In the genomic region with DNA sequence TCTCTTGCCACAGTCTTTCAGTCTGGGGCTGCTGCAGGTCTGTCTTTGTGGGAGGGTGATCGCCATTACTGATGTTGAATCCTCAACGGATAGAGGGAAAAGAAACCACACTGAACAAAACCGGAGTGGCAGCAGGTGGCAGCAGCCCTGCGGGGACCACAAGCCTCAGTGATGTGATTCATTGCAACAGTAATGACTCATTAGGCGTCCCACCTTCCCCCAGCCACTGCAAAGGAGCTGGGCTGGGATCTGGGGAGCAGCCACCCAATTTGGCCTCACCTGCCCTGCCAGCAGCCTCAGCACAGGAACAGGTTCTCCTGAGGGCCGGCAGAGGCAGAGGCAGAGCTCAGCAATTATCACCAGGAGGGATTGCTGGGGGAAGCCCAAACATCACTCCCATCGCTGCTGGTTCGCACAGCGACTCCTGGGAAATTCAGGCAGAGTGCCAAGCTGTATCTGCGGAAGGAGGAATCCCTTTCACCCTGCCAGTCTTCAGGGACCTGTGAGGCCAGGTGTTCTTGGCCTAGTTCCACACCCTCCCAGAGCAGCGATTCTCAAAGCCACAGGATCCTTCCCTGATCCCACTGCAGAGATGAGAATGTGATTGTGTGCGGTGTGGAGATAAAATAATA, we compare ENCODE assay signal across 9 mouse cellular contexts. TPM values are rescaled to one million over a fixed set of nuclear protein-coding genes. Genes with fewer than 3 reads are reported as not detected.
DNase-seq lines count a peak whose midpoint lies in the region; ATAC-seq and TF ChIP-seq lines count a peak whose summit lies in the region.
"Had no signal": no experiment of that assay in that cellular context is flagged by ENCODE, and none has a peak within 500 bp of the region (broad histone marks: within the 10 kb centered on the region; RNA-seq: fewer than 3 reads in every experiment).

No protein-coding gene starts in this region.

- no peak for DNase-seq in heart, adult 8-10 months (ENCODE audit: low spot score)
- peak; percentile 39 for DNase-seq in Patski (ENCODE audit: low read depth, low spot score)
- DNase-seq in hindbrain, embryonic 11.5 days (ENCODE audit: low spot score): no peak
- peak; percentile 44 for DNase-seq in lung, postnatal 0 days (ENCODE audit: low spot score)
- DNase-seq in urinary bladder, postnatal 14 days (ENCODE audit: low spot score): peak; percentile 74
- DNase-seq in cerebellum, adult 8-10 months: no peak
- no peak for DNase-seq in gastrocnemius, postnatal 4 days (ENCODE audit: low spot score in 2 of 2)

- H3K4me1 ChIP-seq in heart, embryonic 14.5 days (ENCODE audit: control insufficient read depth in 2 of 2, insufficient read depth in 2 of 2, low read length in 2 of 2): peaks cover 6 to 8% of the 10 kb centered on the region in 2 experiments
- H3K4me1 ChIP-seq in hindbrain, embryonic 11.5 days (replicated peaks; ENCODE audit: control insufficient read depth, insufficient read depth, low read length): peaks cover 3% of the 10 kb centered on the region; the same call in 1 of the 2 replicates
- H3K4me1 ChIP-seq in lung, postnatal 0 days (ENCODE audit: insufficient read depth, low read depth, low read length): no peaks in the 10 kb centered on the region; the same call in none of the 2 replicates

- 0 out of 2 replicates have a peak overlapping the region, but pooled peaks have one; percentile 31 for H3K9ac ChIP-seq in heart, embryonic 14.5 days (ENCODE audit: low read length)
- no peak overlapping the region for H3K9ac ChIP-seq in hindbrain, embryonic 11.5 days (ENCODE audit: low read depth, low read length)
- H3K9ac ChIP-seq in lung, postnatal 0 days (replicated peaks; ENCODE audit: low read depth): no peak overlapping the region

- CTCF ChIA-PET in Patski (lab: Charles Lee): interaction anchor here (1.0 to 1.5 kb wide), 2 partner anchors 9 to 10 kb away, joined by 4 to 5 read pairs; no protein-coding TSS in a partner anchor

- POLR2A ChIA-PET in Patski (lab: Charles Lee): interaction anchor here (1.1 kb wide), 1 partner anchor 46 kb away, joined by 3 read pairs; no protein-coding TSS in a partner anchor

- WGBS in heart, embryonic 14.5 days: 29% methylated on average over 12 of the region's 12 CpGs
- 44% methylated on average over 12 of the region's 12 CpGs for WGBS in hindbrain, embryonic 11.5 days
- WGBS in lung, postnatal 0 days: 31% methylated on average over 12 of the region's 12 CpGs

- H3K4me2 ChIP-seq in heart, embryonic 14.5 days (ENCODE audit: low read length): no peak overlapping the region
- no peak overlapping the region for H3K4me2 ChIP-seq in hindbrain, embryonic 11.5 days (replicated peaks; ENCODE audit: low read depth, low read length)
- H3K4me2 ChIP-seq in lung, postnatal 0 days (replicated peaks; ENCODE audit: low read depth, low read length): no peak overlapping the region

- H3K9me3 ChIP-seq in heart, embryonic 14.5 days (ENCODE audit: control insufficient read depth, low read length): no peaks in the 10 kb centered on the region
- H3K9me3 ChIP-seq in hindbrain, embryonic 11.5 days (ENCODE audit: control insufficient read depth, low read length): no peaks in the 10 kb centered on the region
- no peaks in the 10 kb centered on the region for H3K9me3 ChIP-seq in lung, postnatal 0 days (ENCODE audit: low read length)
- H3K9me3 ChIP-seq: megakaryocyte, embryonic 14.5 days had no signal

- peaks cover 16% of the 10 kb centered on the region; the same call in 1 of the 2 replicates for H3K36me3 ChIP-seq in heart, embryonic 14.5 days (ENCODE audit: control insufficient read depth, insufficient read depth, low read length)
- H3K36me3 ChIP-seq in hindbrain, embryonic 11.5 days (ENCODE audit: control insufficient read depth, insufficient read depth, low read length): no peaks in the 10 kb centered on the region
- H3K36me3 ChIP-seq in lung, postnatal 0 days (ENCODE audit: insufficient read depth, low read length): no peaks in the 10 kb centered on the region

- 0 out of 4 replicates have a peak overlapping the region, but pooled peaks of 1 of the 2 experiments have one; percentile 30 for H3K27ac ChIP-seq in heart, embryonic 14.5 days (replicated peaks in 1 of 2; ENCODE audit: control insufficient read depth in 1 of 2, insufficient read depth in 1 of 2, low read depth in 2 of 2, low read length in 2 of 2)
- H3K27ac ChIP-seq in hindbrain, embryonic 11.5 days (ENCODE audit: low read depth, low read length): 0 out of 2 replicates have a peak overlapping the region, but pooled peaks have one; percentile 27
- no peak overlapping the region; the same call in 1 of the 2 replicates for H3K27ac ChIP-seq in lung, postnatal 0 days (ENCODE audit: low read length)

- no peak overlapping the region for H3K4me3 ChIP-seq in heart, embryonic 14.5 days (ENCODE audit: control insufficient read depth in 1 of 2, insufficient read depth in 1 of 2, low read depth in 1 of 2, low read length in 2 of 2)
- H3K4me3 ChIP-seq in hindbrain, embryonic 11.5 days (ENCODE audit: low read depth, low read length): no peak overlapping the region
- H3K4me3 ChIP-seq in lung, postnatal 0 days (ENCODE audit: low read depth, low read length): no peak overlapping the region
- H3K4me3 ChIP-seq: megakaryocyte, embryonic 14.5 days had no signal

- in situ Hi-C loops in Patski (cut with MboI; ENCODE audit: low pct_unique_long_range_greater_than_20kb): no loop called here

- no peak for ATAC-seq in heart, embryonic 14.5 days (ENCODE audit: insufficient number of reproducible peaks, insufficient read depth, low FRiP score, low read depth)
- ATAC-seq in Patski: peak; percentile 74
- no peak for ATAC-seq in hindbrain, embryonic 11.5 days (ENCODE audit: low FRiP score)
- peak; percentile 64 for ATAC-seq in lung, postnatal 0 days

- TF ChIP-seq CTCF in Patski (IDR thresholded peaks at IDR 0.05): no peak
- peak; percentile 31 for TF ChIP-seq CTCF in lung, postnatal 0 days (IDR thresholded peaks at IDR 0.05)

- no peaks in the 10 kb centered on the region for H3K27me3 ChIP-seq in heart, embryonic 14.5 days (ENCODE audit: control insufficient read depth, insufficient read depth, low read length)
- H3K27me3 ChIP-seq in Patski: no peaks in the 10 kb centered on the region
- H3K27me3 ChIP-seq in hindbrain, embryonic 11.5 days (ENCODE audit: control insufficient read depth, insufficient read depth, low read length): no peaks in the 10 kb centered on the region
- no peaks in the 10 kb centered on the region for H3K27me3 ChIP-seq in lung, postnatal 0 days (replicated peaks; ENCODE audit: insufficient read depth, low read length)

- no peak for TF ChIP-seq EP300 in lung, postnatal 0 days (IDR thresholded peaks at IDR 0.05)

RNA-seq across cellular contexts. Expression of a gene that starts 25.8 kb away (rescaled TPM):
- 4.9 and 5.3 TPM in 2 replicates for polyA plus RNA-seq in heart, embryonic 14.5 days (2014; fragmentation: Nextera tagmentation; extraction: Ambion mirVana)
- total RNA-seq in heart, adult 8-10 months (2022): 1 to 10 TPM; 5.3 to 6.4 (median 5.8) TPM
- polyA plus RNA-seq in Patski (2021): 27.0 TPM
- 6.3 and 6.8 TPM in 2 replicates for polyA plus RNA-seq in hindbrain, embryonic 11.5 days (2014; fragmentation: Nextera tagmentation; extraction: Ambion mirVana)
- polyA plus RNA-seq in lung, postnatal 0 days (2015; fragmentation: Nextera tagmentation; extraction: Ambion mirVana): 2.5 and 2.6 TPM in 2 replicates
- total RNA-seq in gastrocnemius, postnatal 4 days (2021): 10 to 100 TPM; 10.5 to 12.0 TPM

RNA-seq across cellular contexts. Expression of a gene that starts 26.8 kb away (rescaled TPM):
- polyA plus RNA-seq in heart, embryonic 14.5 days (2014; fragmentation: Nextera tagmentation; extraction: Ambion mirVana): 24.7 and 26.1 TPM in 2 replicates
- 10 to 100 TPM; 17.5 to 19.3 (median 17.8) TPM for total RNA-seq in heart, adult 8-10 months (2022)
- polyA plus RNA-seq in Patski (2021): 38.2 TPM
- polyA plus RNA-seq in hindbrain, embryonic 11.5 days (2014; fragmentation: Nextera tagmentation; extraction: Ambion mirVana): 43.1 and 45.5 TPM in 2 replicates
- 11.4 and 12.7 TPM in 2 replicates for polyA plus RNA-seq in lung, postnatal 0 days (2015; fragmentation: Nextera tagmentation; extraction: Ambion mirVana)
- 10 to 100 TPM; 28.6 to 30.4 TPM for total RNA-seq in gastrocnemius, postnatal 4 days (2021)

RNA-seq across cellular contexts. Expression of a gene that starts 40.4 kb away (rescaled TPM):
- polyA plus RNA-seq in heart, embryonic 14.5 days (2014; fragmentation: Nextera tagmentation; extraction: Ambion mirVana): 3.5 and 3.7 TPM in 2 replicates
- 10 to 100 TPM in 3 of 4 experiments, 1 to 10 TPM in 1; 7.4 to 13.4 (median 10.2) TPM for total RNA-seq in heart, adult 8-10 months (2022)
- 24.7 TPM for polyA plus RNA-seq in Patski (2021)
- 4.8 and 5.0 TPM in 2 replicates for polyA plus RNA-seq in hindbrain, embryonic 11.5 days (2014; fragmentation: Nextera tagmentation; extraction: Ambion mirVana)
- 4.7 and 4.9 TPM in 2 replicates for polyA plus RNA-seq in lung, postnatal 0 days (2015; fragmentation: Nextera tagmentation; extraction: Ambion mirVana)
- 10 to 100 TPM; 12.3 to 13.0 TPM for total RNA-seq in gastrocnemius, postnatal 4 days (2021)

RNA-seq across cellular contexts. Expression of a gene that starts 54.5 kb away (rescaled TPM):
- 10.6 and 11.5 TPM in 2 replicates for polyA plus RNA-seq in heart, embryonic 14.5 days (2014; fragmentation: Nextera tagmentation; extraction: Ambion mirVana)
- 10 to 100 TPM; 16.7 to 22.8 (median 20.2) TPM for total RNA-seq in heart, adult 8-10 months (2022)
- polyA plus RNA-seq in Patski (2021): 20.5 TPM
- 16.7 and 20.7 TPM in 2 replicates for polyA plus RNA-seq in hindbrain, embryonic 11.5 days (2014; fragmentation: Nextera tagmentation; extraction: Ambion mirVana)
- 9.9 and 11.0 TPM in 2 replicates for polyA plus RNA-seq in lung, postnatal 0 days (2015; fragmentation: Nextera tagmentation; extraction: Ambion mirVana)
- total RNA-seq in gastrocnemius, postnatal 4 days (2021): 10 to 100 TPM; 25.0 to 28.6 TPM

RNA-seq across cellular contexts. Expression of a gene that starts 54.6 kb away (rescaled TPM):
- polyA plus RNA-seq in heart, embryonic 14.5 days (2014; fragmentation: Nextera tagmentation; extraction: Ambion mirVana): 19.1 and 26.0 TPM in 2 replicates
- 10 to 100 TPM; 26.5 to 31.3 (median 29.1) TPM for total RNA-seq in heart, adult 8-10 months (2022)
- polyA plus RNA-seq in Patski (2021): 28.5 TPM
- 27.8 and 29.5 TPM in 2 replicates for polyA plus RNA-seq in hindbrain, embryonic 11.5 days (2014; fragmentation: Nextera tagmentation; extraction: Ambion mirVana)
- 11.9 and 12.9 TPM in 2 replicates for polyA plus RNA-seq in lung, postnatal 0 days (2015; fragmentation: Nextera tagmentation; extraction: Ambion mirVana)
- 10 to 100 TPM; 29.9 to 32.9 TPM for total RNA-seq in gastrocnemius, postnatal 4 days (2021)

Comparison
In these comparisons a context has a peak if more than half of its experiments do, and no peak if none do; other contexts are left out.
1. ATAC-seq: peak in Patski (single experiment) and lung, postnatal 0 days (single experiment); none in heart, embryonic 14.5 days (single experiment) and hindbrain, embryonic 11.5 days (single experiment).
2. DNase-seq: peak in Patski (single experiment), lung, postnatal 0 days (single experiment) and urinary bladder, postnatal 14 days (single experiment); none in heart, adult 8-10 months (single experiment), hindbrain, embryonic 11.5 days (single experiment), cerebellum, adult 8-10 months (single experiment) and gastrocnemius, postnatal 4 days (0 of 2).